Mouse (Mus musculus) hindbrain, embryonic 11.5 days (tissue): Measurements from ENCODE around the gene Hddc3. TPM values are rescaled to one million over a fixed set of nuclear protein-coding genes. Genes with fewer than 3 reads are reported as not detected.

Experiments
- ATAC-seq: fragments of 200-750 bp; cut with Nextera tagmentation; 2 replicates; pipeline ENCODE4 v1.8.0; 2017; ENCODE audit warnings: mild to moderate bottlenecking, moderate TSS enrichment, moderate library complexity; ENCODE audit not compliant: low FRiP score
- DNase-seq: peaks from one replicate; pipeline ENCODE4 v3.0.0-alpha.2; 2015; ENCODE audit warnings: low spot score
- H3K27ac ChIP-seq: fragments of 300-500 bp; sonication (generic); 2 replicates; pipeline ENCODE4 v1.5.1; 2014; ENCODE audit warnings: mild to moderate bottlenecking, low read depth, low read length
- H3K27me3 ChIP-seq: fragments of 300-500 bp; sonication (generic); 2 replicates; pipeline ENCODE4 v1.6.1; 2014; ENCODE audit warnings: mild to moderate bottlenecking, low read length, moderate library complexity, mixed read lengths; ENCODE audit not compliant: control insufficient read depth, insufficient read depth
- H3K36me3 ChIP-seq: fragments of 300-500 bp; sonication (generic); 2 replicates; pipeline ENCODE4 v1.6.1; 2014; ENCODE audit warnings: mild to moderate bottlenecking, low read length, moderate library complexity, mixed read lengths; ENCODE audit not compliant: control insufficient read depth, insufficient read depth
- H3K4me1 ChIP-seq: fragments of 300-500 bp; sonication (generic); replicated peaks from 2 replicates; pipeline ENCODE4 v1.6.1; 2014; ENCODE audit warnings: low read length, mixed read lengths; ENCODE audit not compliant: control insufficient read depth, insufficient read depth
- H3K4me2 ChIP-seq: fragments of 300-500 bp; sonication (generic); replicated peaks from 2 replicates; pipeline ENCODE4 v1.6.1; 2014; ENCODE audit warnings: mild to moderate bottlenecking, low read depth, low read length
- H3K4me3 ChIP-seq: fragments of 300-500 bp; sonication (generic); 2 replicates; pipeline ENCODE4 v1.5.1; 2014; ENCODE audit warnings: low read depth, low read length
- H3K9ac ChIP-seq: fragments of 300-500 bp; sonication (generic); 2 replicates; pipeline ENCODE4 v1.6.1; 2014; ENCODE audit warnings: low read depth, low read length
- H3K9me3 ChIP-seq: fragments of 300-500 bp; sonication (generic); 2 replicates; pipeline ENCODE4 v1.6.1; 2016; ENCODE audit warnings: low read length; ENCODE audit not compliant: control insufficient read depth
- WGBS: fragments of 180-500 bp; shearing (Covaris S2); extraction: QIAGEN DNeasy Blood & Tissue Kit; methylation state at CpG from one replicate; pipeline ENCODE4 v1.1.7; 2014; 5-methylcytosine and 5-hydroxymethylcytosine counted together
- polyA plus RNA-seq: library from polyadenylated mRNA; unstranded; fragments of >200 nt; fragmentation: Nextera tagmentation; extraction: Ambion mirVana; gene quantifications from 2 replicates; pipeline ENCODE4 v1.2.1, GENCODE M21; 2014

Gene Hddc3
- polyA plus RNA-seq, 1 experiment from 2014 or later, result 18.4 TPM

GRCm38 (mm10) chr7:80307766-80308165 is 35.1 kb upstream of the Hddc3 start:
- no peak for ATAC-seq
- Histone ChIP-seq H3K9ac (no peak overlapping the region), H3K27ac (no peak overlapping the region)

DNA sequence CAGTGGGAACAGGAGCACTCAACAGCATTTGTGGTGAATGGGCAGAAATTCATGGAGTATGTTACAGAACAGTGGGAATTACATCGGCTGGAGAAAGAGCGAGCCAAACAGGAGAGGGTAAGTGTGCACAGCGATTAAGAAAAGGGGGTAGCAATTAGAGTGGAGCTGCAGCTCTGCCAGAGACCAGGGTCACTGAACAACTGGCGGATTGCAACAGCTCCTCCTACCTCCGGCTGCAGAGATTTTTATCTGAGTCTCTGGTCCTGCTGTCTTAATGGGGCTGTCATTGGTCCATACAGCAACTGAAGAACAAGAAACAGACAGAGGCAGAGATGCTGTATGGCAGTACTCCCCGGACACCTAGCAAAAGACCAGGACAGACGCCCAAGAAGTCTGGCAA is 32.1 kb upstream of the Hddc3 start:
- no peak overlapping the region for H3K4me2 ChIP-seq
- H3K4me1 ChIP-seq, result no peaks in the 10 kb centered on the region
- H3K9ac ChIP-seq, result no peak overlapping the region
- ATAC-seq (no peak), DNase-seq (no peak)
- no peaks in the 10 kb centered on the region for H3K9me3 ChIP-seq
- H3K36me3 ChIP-seq, result peaks cover 17% of the 10 kb centered on the region; the same call in 1 of the 2 replicates
- H3K27me3 ChIP-seq, result no peaks in the 10 kb centered on the region
- WGBS, result 90% methylated on average over 7 of the region's 7 CpGs
- no peak overlapping the region for H3K27ac ChIP-seq
- H3K4me3 ChIP-seq, result no peak overlapping the region

More at GRCm38 (mm10) chr7:80307766-80308165, 35.1 kb upstream of the Hddc3 start:
- H3K4me1 ChIP-seq, result no peaks in the 10 kb centered on the region
- H3K4me3 ChIP-seq, result no peak overlapping the region
- no peak for DNase-seq
- H3K9me3 ChIP-seq, result no peaks in the 10 kb centered on the region
- H3K36me3 ChIP-seq, result peaks cover 20% of the 10 kb centered on the region; the same call in 1 of the 2 replicates
- 85% methylated on average over 3 of the region's 3 CpGs for WGBS
- H3K27me3 ChIP-seq, result no peaks in the 10 kb centered on the region
- no peak overlapping the region for H3K4me2 ChIP-seq

- no peaks in the 10 kb centered on the region for H3K9me3 ChIP-seq
- DNase-seq (no peak), ATAC-seq (no peak)
- no peak overlapping the region for H3K27ac ChIP-seq
- no peak overlapping the region for H3K4me3 ChIP-seq
- no peak overlapping the region for H3K4me2 ChIP-seq
- no peaks in the 10 kb centered on the region for H3K27me3 ChIP-seq
- H3K4me1 ChIP-seq, result no peaks in the 10 kb centered on the region
- 86% methylated on average over 2 of the region's 2 CpGs for WGBS
- H3K9ac ChIP-seq, result no peak overlapping the region
- H3K36me3 ChIP-seq, result peaks cover 10% of the 10 kb centered on the region; the same call in 1 of the 2 replicates
Measured at GRCm38 (mm10) chr7:80315733-80316132, 27.2 kb upstream of the Hddc3 start.

GRCm38 (mm10) chr7:80317439-80318115 is 25.3 kb upstream of the Hddc3 start:
- no peak overlapping the region for H3K9ac ChIP-seq
- no peak overlapping the region for H3K4me3 ChIP-seq
- no peaks in the 10 kb centered on the region for H3K4me1 ChIP-seq
- H3K27me3 ChIP-seq, result no peaks in the 10 kb centered on the region
- H3K27ac ChIP-seq, result no peak overlapping the region
- 91% methylated on average over 1 of the region's 1 CpGs for WGBS
- no peaks in the 10 kb centered on the region for H3K9me3 ChIP-seq
- ATAC-seq (no peak), DNase-seq (no peak)
- H3K36me3 ChIP-seq, result peaks cover 10% of the 10 kb centered on the region; the same call in 1 of the 2 replicates
- H3K4me2 ChIP-seq, result no peak overlapping the region

- peaks cover 10% of the 10 kb centered on the region; the same call in 1 of the 2 replicates for H3K36me3 ChIP-seq
- H3K27ac ChIP-seq, result no peak overlapping the region
- WGBS, result 97% methylated on average over 4 of the region's 4 CpGs
Measured at GRCm38 (mm10) chr7:80318670-80319069, 24.2 kb upstream of the Hddc3 start.

DNA sequence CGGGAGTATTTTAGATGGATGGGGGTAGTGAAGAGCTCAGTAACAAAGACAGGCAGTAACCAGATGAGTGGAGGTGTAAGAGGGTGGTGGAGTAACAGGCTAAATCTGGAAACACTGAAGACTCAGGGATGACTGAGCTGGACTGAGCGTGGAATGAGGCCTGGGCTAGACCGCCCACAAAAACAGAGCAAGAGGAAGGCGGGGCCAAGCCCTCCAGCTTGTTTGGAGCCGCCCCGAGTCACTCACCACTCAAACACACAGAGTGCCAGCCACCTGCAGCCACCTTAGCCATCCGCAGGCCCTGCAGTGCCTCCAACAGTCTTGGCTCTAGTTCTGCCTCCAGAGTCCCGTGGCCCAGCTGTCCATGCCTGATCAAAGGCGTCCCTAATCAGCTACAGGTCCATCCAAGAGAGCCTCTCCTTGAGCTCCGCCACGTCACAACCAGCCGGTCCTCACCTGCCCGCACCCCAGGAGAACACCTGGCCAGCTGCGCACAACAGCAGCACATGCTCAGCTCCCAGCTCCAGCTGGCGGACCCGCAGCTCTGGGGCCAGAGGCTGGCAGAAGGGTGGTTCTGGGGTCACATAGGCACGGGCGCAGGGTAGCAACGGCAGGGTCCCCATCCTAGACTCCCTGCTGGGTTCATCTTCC is 22.9 kb upstream of the Hddc3 start:
- H3K4me2 ChIP-seq, result no peak overlapping the region
- no peak overlapping the region for H3K9ac ChIP-seq
- no peak overlapping the region for H3K4me3 ChIP-seq
- 86% methylated on average over 19 of the region's 19 CpGs for WGBS
- no peak for ATAC-seq
- H3K4me1 ChIP-seq, result peaks cover 3% of the 10 kb centered on the region; the same call in 1 of the 2 replicates
- H3K27me3 ChIP-seq, result no peaks in the 10 kb centered on the region
- no peak for DNase-seq
- no peak overlapping the region for H3K27ac ChIP-seq
- H3K36me3 ChIP-seq, result 0 out of 2 replicates have a peak, but pooled peaks cover 5% of the 10 kb centered on the region
- H3K9me3 ChIP-seq, result no peaks in the 10 kb centered on the region

More at GRCm38 (mm10) chr7:80318670-80319069, 24.2 kb upstream of the Hddc3 start:
- no peak for ATAC-seq
- H3K9ac ChIP-seq, result no peak overlapping the region
- H3K4me3 ChIP-seq, result no peak overlapping the region
- no peaks in the 10 kb centered on the region for H3K27me3 ChIP-seq
- H3K9me3 ChIP-seq, result no peaks in the 10 kb centered on the region
- DNase-seq, result no peak
- H3K4me1 ChIP-seq, result peaks cover 3% of the 10 kb centered on the region; the same call in 1 of the 2 replicates
- no peak overlapping the region for H3K4me2 ChIP-seq

GRCm38 (mm10) chr7:80323336-80323735 is 19.6 kb upstream of the Hddc3 start:
- no peaks in the 10 kb centered on the region for H3K9me3 ChIP-seq

GRCm38 (mm10) chr7:80324043-80324815 is 18.7 kb upstream of the Hddc3 start, which contains the start of gene Rccd1:
Gene Rccd1, minus strand, starts transcription at chr7:80324454.
- peak within 1 kb of the TSS; percentile 72 for H3K4me2 ChIP-seq
- 3% methylated on average over 38 of the region's 38 CpGs for WGBS
- peak within 1 kb of the TSS; percentile 42 for H3K4me3 ChIP-seq
- no peaks in the 10 kb centered on the region for H3K9me3 ChIP-seq
- peak within 1 kb of the TSS; percentile 33; the same call in 1 of the 2 replicates for H3K27ac ChIP-seq
- no peaks in the 10 kb centered on the region for H3K27me3 ChIP-seq
- DNase-seq (peak; percentile 95), ATAC-seq (peak; percentile 99)
- H3K4me1 ChIP-seq, result peaks cover 3% of the 10 kb centered on the region; the same call in 1 of the 2 replicates
- peaks cover 9% of the 10 kb centered on the region; the same call in 1 of the 2 replicates for H3K36me3 ChIP-seq
- peak within 1 kb of the TSS; percentile 76 for H3K9ac ChIP-seq

More at GRCm38 (mm10) chr7:80323336-80323735, 19.6 kb upstream of the Hddc3 start:
- Histone ChIP-seq H3K4me1 (peaks cover 3% of the 10 kb centered on the region; the same call in 1 of the 2 replicates), H3K4me2 (peak overlapping the region; percentile 72), H3K27ac (no peak overlapping the region), H3K36me3 (peaks cover 9% of the 10 kb centered on the region; the same call in 1 of the 2 replicates), H3K9ac (peak overlapping the region; percentile 76), H3K4me3 (peak overlapping the region; percentile 42), H3K27me3 (no peaks in the 10 kb centered on the region)
- WGBS, result 30% methylated on average over 8 of the region's 8 CpGs
- DNase-seq (no peak), ATAC-seq (no peak)
